Mouse (Mus musculus) neural tube, embryonic 11.5 days (tissue): Measurements from ENCODE around the gene Gm20458. TPM values are rescaled to one million over a fixed set of nuclear protein-coding genes. Genes with fewer than 3 reads are reported as not detected.

Experiments used
- polyA plus RNA-seq: library from polyadenylated mRNA; unstranded; fragments of >200 nt; fragmentation: Nextera tagmentation; extraction: Ambion mirVana; gene quantifications from 2 replicates; pipeline ENCODE4 v1.2.1, GENCODE M21; 2014

Gm20458 gene
- polyA plus RNA-seq, 1 experiment from 2014 or later, result 4.9 TPM

Other genes with a start within 250 kb of the Gm20458 start
- gene Wfdc15b, start 239.3 kb upstream of the Gm20458 start, polyA plus RNA-seq, result not detected in 2 replicates
- not detected in 2 replicates for gene Svs2, start 222.5 kb upstream of the Gm20458 start, polyA plus RNA-seq
- gene Svs3b, start 204.3 kb upstream of the Gm20458 start, polyA plus RNA-seq, result not detected in 2 replicates
- not detected in 2 replicates for gene Svs4, start 182.5 kb upstream of the Gm20458 start, polyA plus RNA-seq
- not detected in 2 replicates for gene Svs3a, start 171.7 kb upstream of the Gm20458 start, polyA plus RNA-seq
- gene Svs6, start 144.2 kb upstream of the Gm20458 start, polyA plus RNA-seq, result not detected in 2 replicates
- not detected in 2 replicates for gene Svs5, start 128.2 kb upstream of the Gm20458 start, polyA plus RNA-seq
- 1.1 and 1.3 TPM in 2 replicates for gene Slpi, start 71.9 kb upstream of the Gm20458 start, polyA plus RNA-seq
- gene Rbpjl, start 57.8 kb upstream of the Gm20458 start, polyA plus RNA-seq, result not detected in 2 replicates
- gene Matn4, start 55.8 kb upstream of the Gm20458 start, polyA plus RNA-seq, result 0.48 and 0.61 TPM in 2 replicates
- 11.0 and 11.5 TPM in 2 replicates for gene Sdc4, start 17.1 kb upstream of the Gm20458 start, polyA plus RNA-seq
- gene Sys1, start 4.0 kb upstream of the Gm20458 start, polyA plus RNA-seq, result 64.2 and 64.4 TPM in 2 replicates
- gene Trp53tg5, start 12.8 kb downstream of the Gm20458 start, polyA plus RNA-seq, result not detected in 2 replicates
- gene Dbndd2, start 25.1 kb downstream of the Gm20458 start, polyA plus RNA-seq, result 3.5 and 4.5 TPM in 2 replicates
- 55.0 and 57.4 TPM in 2 replicates for gene Pigt, start 36.6 kb downstream of the Gm20458 start, polyA plus RNA-seq
- 8.4 and 13.8 TPM in 2 replicates for gene Wfdc2, start 101.4 kb downstream of the Gm20458 start, polyA plus RNA-seq
- gene Spint3, start 112.5 kb downstream of the Gm20458 start, polyA plus RNA-seq, result not detected in 2 replicates
- not detected in 2 replicates for gene Wfdc6a, start 124.5 kb downstream of the Gm20458 start, polyA plus RNA-seq
- gene Eppin, start 132.6 kb downstream of the Gm20458 start, polyA plus RNA-seq, result not detected in 2 replicates
- gene Wfdc6b, start 152.6 kb downstream of the Gm20458 start, polyA plus RNA-seq, result not detected in 2 replicates
- not detected in 2 replicates for gene Wfdc8, start 152.7 kb downstream of the Gm20458 start, polyA plus RNA-seq
- not detected in 2 replicates for gene Wfdc16, start 177.8 kb downstream of the Gm20458 start, polyA plus RNA-seq
- gene Wfdc10, start 195.1 kb downstream of the Gm20458 start, polyA plus RNA-seq, result not detected in 2 replicates
- gene Wfdc9, start 195.6 kb downstream of the Gm20458 start, polyA plus RNA-seq, result not detected in 2 replicates
- gene Wfdc11, start 213.1 kb downstream of the Gm20458 start, polyA plus RNA-seq, result not detected in 2 replicates
- 0.30 TPM in 1 of 2 replicates, not detected in the other for gene Wfdc13, start 224.1 kb downstream of the Gm20458 start, polyA plus RNA-seq
- gene Spint4, start 237.5 kb downstream of the Gm20458 start, polyA plus RNA-seq, result not detected in 2 replicates